Mouse (Mus musculus): ENCODE data around the gene B4galnt3.

DNA sequence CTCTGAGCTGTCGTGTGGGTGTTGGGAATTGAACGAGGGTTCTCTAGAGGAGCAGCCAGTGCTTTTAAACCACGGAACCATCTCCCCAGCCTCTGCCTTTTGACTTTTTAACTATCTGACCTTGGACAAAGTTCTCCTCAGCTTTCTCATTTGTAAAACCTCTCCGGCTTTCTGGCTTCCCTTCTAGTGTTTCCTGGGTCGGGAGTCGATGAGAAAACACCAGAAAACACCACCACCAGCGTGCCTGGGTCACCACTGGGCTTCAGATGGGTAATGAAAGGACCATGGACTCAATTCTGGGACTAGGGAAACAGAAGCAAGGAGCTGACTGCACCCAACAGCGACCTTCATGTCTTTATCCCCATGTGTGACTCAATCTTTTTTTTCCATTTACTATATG lies 20.2 kb downstream of the B4galnt3 start:
- no peak for TF ChIP-seq CTCF (IDR thresholded peaks at IDR 0.05; ENCODE audit: low read depth, low read length)
- no peak for TF ChIP-seq GATA1 (IDR thresholded peaks at IDR 0.05; ENCODE audit: borderline replicate concordance, low read length)
- no peak for TF ChIP-seq GATA2 (IDR thresholded peaks at IDR 0.05; ENCODE audit: borderline replicate concordance, low read depth, low read length)
- no peak for TF ChIP-seq TAL1 (conservative IDR thresholded peaks at IDR 0.05; ENCODE audit: low read depth, low read length)
- no peak for TF ChIP-seq POLR2AphosphoS5 (IDR thresholded peaks at IDR 0.05; ENCODE audit: insufficient replicate concordance, low read depth, low read length)
